Mouse (Mus musculus): ENCODE data around the gene Myt1l.

GRCm38 (mm10) chr12:29972533-29972932, 444.3 kb downstream of the Myt1l start:
- no peak for TF ChIP-seq CTCF (IDR thresholded peaks at IDR 0.05; ENCODE audit: low read depth)
- TF ChIP-seq EP300 (IDR thresholded peaks at IDR 0.05; ENCODE audit: low read depth) = no peak

Measured in heart, postnatal 0 days (tissue).